Mouse (Mus musculus) left cerebral cortex, adult 18-20 months (tissue): ENCODE data around the gene Runx2. TPM values are rescaled to one million over a fixed set of nuclear protein-coding genes. Genes with fewer than 3 reads are reported as not detected.

Experiments used
- DNase-seq, 2 experiments: peaks; one replicate each; pipeline ENCODE4 v3.0.0; 2021 to 2022; ENCODE audit warnings: low spot score in 2 of 2, mixed read lengths in 1 of 2
- total RNA-seq, 2 experiments: library from RNA; stranded (reverse); gene quantifications; 2 replicates each; pipeline ENCODE4 v1.2.3; 2021

The Runx2 gene
- total RNA-seq, 2 experiments from 2014 or later: 9.7 to 10.2 TPM

GRCm38 (mm10) chr17:44489346-44489745 is 325.3 kb downstream of the Runx2 start:
- DNase-seq: no peak

GRCm38 (mm10) chr17:44487514-44488244 is 326.9 kb downstream of the Runx2 start:
- peak; percentile 23 to 29 for DNase-seq

- no peak for DNase-seq
Measured at GRCm38 (mm10) chr17:44485337-44485736, 329.3 kb downstream of the Runx2 start.

- no peak for DNase-seq
Measured at GRCm38 (mm10) chr17:44479918-44480317, 334.7 kb downstream of the Runx2 start.

GRCm38 (mm10) chr17:44479491-44479890 is 335.1 kb downstream of the Runx2 start:
- no peak for DNase-seq

GRCm38 (mm10) chr17:44475910-44476309 is 338.7 kb downstream of the Runx2 start:
- no peak for DNase-seq

GRCm38 (mm10) chr17:44474280-44474679 is 340.3 kb downstream of the Runx2 start:
- DNase-seq: no peak

- DNase-seq: no peak
Measured at GRCm38 (mm10) chr17:44472695-44473094, 341.9 kb downstream of the Runx2 start.

GRCm38 (mm10) chr17:44463679-44464078 is 350.9 kb downstream of the Runx2 start:
- DNase-seq: no peak

GRCm38 (mm10) chr17:44460156-44460555 is 354.4 kb downstream of the Runx2 start:
- DNase-seq: no peak

- DNase-seq: no peak
Measured at GRCm38 (mm10) chr17:44459029-44459428, 355.6 kb downstream of the Runx2 start.

GRCm38 (mm10) chr17:44456696-44457095 is 357.9 kb downstream of the Runx2 start:
- no peak for DNase-seq

- DNase-seq: peak; percentile 71
Measured at GRCm38 (mm10) chr17:44455681-44456600, 358.7 kb downstream of the Runx2 start.

GRCm38 (mm10) chr17:44449915-44450471 is 364.6 kb downstream of the Runx2 start:
- no peak for DNase-seq

Other genes with a start within 250 kb of the Runx2 start
- gene Supt3, start 37.6 kb downstream of the Runx2 start, total RNA-seq: 10 to 100 TPM; 15.4 to 16.1 TPM